Mouse (Mus musculus): ENCODE data around the gene Tmem235. TPM values are rescaled to one million over a fixed set of nuclear protein-coding genes. Genes with fewer than 3 reads are reported as not detected.
A peak's percentile ranks its signal among the peaks of the same experiment; 100 is the strongest.
"Not testable (repeated sequence)": the region's sequence is repeated elsewhere in the genome, so short reads cannot be mapped to it uniquely, and the experiment has no call there.

The Tmem235 gene
- polyA plus RNA-seq, 1 experiment from 2014 or later, result not detected

- no peak overlapping the region for H3K27ac ChIP-seq (ENCODE audit: low read depth, low read length)
- H3K4me3 ChIP-seq (ENCODE audit: low read depth, low read length), result no peak overlapping the region
- DNase-seq (ENCODE audit: low spot score, missing footprints), result no peak
- no peaks in the 10 kb centered on the region for H3K27me3 ChIP-seq (ENCODE audit: control insufficient read depth, insufficient read depth, low read length)
- no peak overlapping the region for H3K9ac ChIP-seq (ENCODE audit: low read length)
- H3K36me3 ChIP-seq (ENCODE audit: control insufficient read depth, insufficient read depth, low read length), result no peaks in the 10 kb centered on the region
- H3K4me1 ChIP-seq (ENCODE audit: control insufficient read depth, insufficient read depth, low read length), result peaks cover 13% of the 10 kb centered on the region
- ATAC-seq (ENCODE audit: low FRiP score), result no peak
- H3K9me3 ChIP-seq (ENCODE audit: control insufficient read depth, low read length), result no peaks in the 10 kb centered on the region
- WGBS, result 85% methylated on average over 2 of the region's 2 CpGs
- H3K4me2 ChIP-seq, result no peak overlapping the region
These were observed 30.8 kb upstream of the Tmem235 start for GRCm38 (mm10) chr11:117829671-117830215.

- ATAC-seq (ENCODE audit: low FRiP score), result no peak
- no peaks in the 10 kb centered on the region for H3K27me3 ChIP-seq (ENCODE audit: control insufficient read depth, insufficient read depth, low read length)
- no peaks in the 10 kb centered on the region for H3K36me3 ChIP-seq (ENCODE audit: control insufficient read depth, insufficient read depth, low read length)
- 91% methylated on average over 9 of the region's 9 CpGs for whole genome bisulfite sequencing
- no peak overlapping the region for H3K4me2 ChIP-seq
- no peaks in the 10 kb centered on the region for H3K9me3 ChIP-seq (ENCODE audit: control insufficient read depth, low read length)
- DNase-seq (ENCODE audit: low spot score, missing footprints), result no peak
- no peak overlapping the region for H3K4me3 ChIP-seq (ENCODE audit: low read depth, low read length)
- no peak overlapping the region for H3K27ac ChIP-seq (ENCODE audit: low read depth, low read length)
- peaks cover 6% of the 10 kb centered on the region for H3K4me1 ChIP-seq (ENCODE audit: control insufficient read depth, insufficient read depth, low read length)
- H3K9ac ChIP-seq (ENCODE audit: low read length), result no peak overlapping the region
These were observed 30.2 kb upstream of the Tmem235 start for GRCm38 (mm10) chr11:117830401-117830800.

DNA sequence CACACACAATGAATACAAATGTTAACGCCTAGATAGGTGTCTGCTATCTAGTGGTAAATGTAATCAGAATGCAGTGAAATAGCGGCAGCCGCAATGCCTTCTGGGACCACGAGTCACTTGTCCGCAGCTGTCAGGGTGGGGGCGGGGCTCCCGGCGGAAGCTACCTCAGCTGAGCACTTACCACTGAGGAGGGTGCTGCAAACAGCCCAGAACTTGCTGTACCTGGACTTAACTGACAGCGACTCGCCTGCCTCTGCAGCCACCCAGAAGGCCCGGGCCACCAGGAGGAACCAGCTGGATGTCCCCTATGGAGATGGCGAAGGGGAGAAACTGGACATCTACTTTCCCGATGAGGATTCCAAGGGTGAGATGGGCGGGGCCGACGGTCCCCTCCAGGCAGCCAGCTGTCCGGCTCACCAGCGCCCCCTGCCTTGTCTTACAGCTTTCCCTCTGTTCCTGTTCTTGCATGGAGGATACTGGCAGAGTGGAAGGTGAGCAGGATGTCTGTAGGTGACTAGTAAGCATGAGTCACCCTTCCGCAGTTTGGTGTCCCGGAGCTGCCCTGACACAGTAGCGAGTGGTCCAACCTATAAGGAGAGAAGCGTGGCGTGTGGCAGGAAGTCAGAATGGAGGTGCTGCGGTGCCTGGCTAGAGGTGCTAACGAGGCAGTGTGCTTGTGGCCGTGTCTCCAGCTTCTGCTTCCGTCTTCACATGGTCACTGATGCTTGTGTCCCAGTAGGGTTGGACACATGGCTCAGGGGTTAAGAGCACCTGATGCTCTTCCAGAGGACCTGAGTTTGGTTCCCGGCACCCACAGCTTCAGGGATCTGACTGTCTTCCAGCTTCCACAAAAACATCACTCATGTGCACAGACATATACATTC lies 28.2 kb upstream of the Tmem235 start:
- DNase-seq (ENCODE audit: low spot score, missing footprints) (peak; percentile 98), ATAC-seq (ENCODE audit: low FRiP score) (peak; percentile 82)
- Histone ChIP-seq H3K9me3 (ENCODE audit: control insufficient read depth, low read length) (no peaks in the 10 kb centered on the region), H3K27ac (ENCODE audit: low read depth, low read length) (no peak overlapping the region), H3K4me3 (ENCODE audit: low read depth, low read length) (peak overlapping the region; percentile 28), H3K27me3 (ENCODE audit: control insufficient read depth, insufficient read depth, low read length) (no peaks in the 10 kb centered on the region), H3K4me1 (ENCODE audit: control insufficient read depth, insufficient read depth, low read length) (no peaks in the 10 kb centered on the region), H3K9ac (ENCODE audit: low read length) (peak overlapping the region; percentile 38; the same call in 1 of the 2 replicates), H3K4me2 (peak overlapping the region; percentile 54), H3K36me3 (ENCODE audit: control insufficient read depth, insufficient read depth, low read length) (no peaks in the 10 kb centered on the region)
- 17% methylated on average over 28 of the region's 28 CpGs for WGBS

DNA sequence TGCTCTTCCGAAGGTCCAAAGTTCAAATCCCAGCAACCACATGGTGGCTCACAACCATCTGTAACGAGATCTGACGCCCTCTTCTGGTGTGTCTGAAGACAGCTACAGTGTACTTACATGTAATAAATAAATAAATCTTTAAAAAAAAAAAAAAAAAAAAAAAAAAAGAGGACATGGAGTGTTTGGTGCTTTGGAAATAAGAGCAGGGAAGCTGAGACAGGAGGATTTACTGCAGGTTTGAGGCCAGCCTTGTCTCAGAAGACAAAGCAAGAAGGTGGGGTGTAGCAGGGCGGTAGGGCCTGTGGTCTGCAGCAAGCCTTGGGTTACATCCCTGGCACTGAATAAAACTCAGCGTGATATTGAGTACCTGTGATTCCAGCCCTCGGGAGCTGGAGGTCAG lies 27.0 kb upstream of the Tmem235 start:
- WGBS, result 89% methylated on average over 4 of the region's 6 CpGs
- H3K4me3 ChIP-seq (ENCODE audit: low read depth, low read length); H3K4me2 ChIP-seq; ATAC-seq (ENCODE audit: low FRiP score); H3K27me3 ChIP-seq (ENCODE audit: control insufficient read depth, insufficient read depth, low read length); H3K36me3 ChIP-seq (ENCODE audit: control insufficient read depth, insufficient read depth, low read length); H3K9ac ChIP-seq (ENCODE audit: low read length); H3K9me3 ChIP-seq (ENCODE audit: control insufficient read depth, low read length); DNase-seq (ENCODE audit: low spot score, missing footprints); H3K4me1 ChIP-seq (ENCODE audit: control insufficient read depth, insufficient read depth, low read length); H3K27ac ChIP-seq (ENCODE audit: low read depth, low read length): not testable (repeated sequence)

DNA sequence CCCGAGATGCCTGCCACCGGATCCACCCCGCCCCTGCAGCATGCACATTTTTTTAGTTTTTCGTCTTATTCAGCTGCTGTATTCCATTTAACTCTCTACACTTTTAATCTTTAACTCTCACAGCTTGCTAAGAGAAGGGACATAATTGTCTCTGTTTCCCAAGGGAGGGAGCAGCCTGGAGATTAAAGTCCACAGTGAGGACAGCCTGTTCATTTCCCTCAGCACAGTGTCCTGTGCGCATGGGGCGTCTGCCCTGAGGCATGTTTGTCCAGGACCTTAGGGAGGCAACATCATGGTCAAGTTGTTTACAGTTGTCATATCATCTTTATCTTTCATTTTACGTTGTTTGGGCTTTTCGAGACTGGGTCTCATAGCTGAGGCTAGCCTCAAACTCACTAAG lies 26.5 kb upstream of the Tmem235 start:
- DNase-seq (ENCODE audit: low spot score, missing footprints) (no peak), ATAC-seq (ENCODE audit: low FRiP score) (no peak)
- no peak overlapping the region for H3K4me2 ChIP-seq
- no peaks in the 10 kb centered on the region for H3K9me3 ChIP-seq (ENCODE audit: control insufficient read depth, low read length)
- no peak overlapping the region for H3K27ac ChIP-seq (ENCODE audit: low read depth, low read length)
- no peaks in the 10 kb centered on the region for H3K36me3 ChIP-seq (ENCODE audit: control insufficient read depth, insufficient read depth, low read length)
- WGBS, result 91% methylated on average over 8 of the region's 8 CpGs
- H3K27me3 ChIP-seq (ENCODE audit: control insufficient read depth, insufficient read depth, low read length), result no peaks in the 10 kb centered on the region
- no peak overlapping the region for H3K4me3 ChIP-seq (ENCODE audit: low read depth, low read length)
- no peaks in the 10 kb centered on the region for H3K4me1 ChIP-seq (ENCODE audit: control insufficient read depth, insufficient read depth, low read length)
- no peak overlapping the region for H3K9ac ChIP-seq (ENCODE audit: low read length)

GRCm38 (mm10) chr11:117836306-117836705 lies 24.2 kb upstream of the Tmem235 start:
- Histone ChIP-seq H3K9me3 (ENCODE audit: control insufficient read depth, low read length) (no peaks in the 10 kb centered on the region), H3K27me3 (ENCODE audit: control insufficient read depth, insufficient read depth, low read length) (no peaks in the 10 kb centered on the region), H3K4me3 (ENCODE audit: low read depth, low read length) (no peak overlapping the region), H3K27ac (ENCODE audit: low read depth, low read length) (no peak overlapping the region), H3K9ac (ENCODE audit: low read length) (no peak overlapping the region), H3K4me2 (no peak overlapping the region; the same call in 1 of the 2 replicates), H3K4me1 (ENCODE audit: control insufficient read depth, insufficient read depth, low read length) (no peaks in the 10 kb centered on the region), H3K36me3 (ENCODE audit: control insufficient read depth, insufficient read depth, low read length) (no peaks in the 10 kb centered on the region)
- no peak for ATAC-seq (ENCODE audit: low FRiP score)
- no peak for DNase-seq (ENCODE audit: low spot score, missing footprints)
- 36% methylated on average over 13 of the region's 13 CpGs for WGBS

GRCm38 (mm10) chr11:117838572-117838971 lies 22.0 kb upstream of the Tmem235 start:
- Histone ChIP-seq H3K4me1 (ENCODE audit: control insufficient read depth, insufficient read depth, low read length) (no peaks in the 10 kb centered on the region), H3K4me3 (ENCODE audit: low read depth, low read length) (no peak overlapping the region), H3K36me3 (ENCODE audit: control insufficient read depth, insufficient read depth, low read length) (no peaks in the 10 kb centered on the region), H3K9me3 (ENCODE audit: control insufficient read depth, low read length) (no peaks in the 10 kb centered on the region), H3K27me3 (ENCODE audit: control insufficient read depth, insufficient read depth, low read length) (no peaks in the 10 kb centered on the region), H3K27ac (ENCODE audit: low read depth, low read length) (no peak overlapping the region), H3K9ac (ENCODE audit: low read length) (no peak overlapping the region), H3K4me2 (no peak overlapping the region)
- WGBS, result 73% methylated on average over 2 of the region's 2 CpGs
- no peak for DNase-seq (ENCODE audit: low spot score, missing footprints)
- no peak for ATAC-seq (ENCODE audit: low FRiP score)

DNA sequence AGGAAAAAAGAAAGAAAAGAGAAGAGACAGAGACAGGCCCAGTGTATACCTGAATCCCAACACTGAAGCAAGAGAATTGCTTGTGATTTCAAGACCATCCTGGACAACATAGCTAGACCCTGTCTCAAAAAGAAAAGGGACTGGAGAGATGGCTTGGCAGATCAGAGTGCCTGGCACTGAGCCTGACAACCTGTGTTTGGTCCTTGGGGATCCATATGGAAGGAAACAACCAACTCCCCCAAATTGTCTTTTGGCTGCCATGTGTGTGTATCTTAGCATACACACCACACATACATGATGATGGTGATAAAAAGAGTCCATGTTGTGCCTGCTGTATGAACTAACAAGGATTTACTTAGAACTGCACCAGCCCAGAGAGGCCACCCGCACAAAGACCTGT lies 21.5 kb upstream of the Tmem235 start:
- no peaks in the 10 kb centered on the region for H3K4me1 ChIP-seq (ENCODE audit: control insufficient read depth, insufficient read depth, low read length)
- no peak overlapping the region for H3K4me3 ChIP-seq (ENCODE audit: low read depth, low read length)
- H3K9ac ChIP-seq (ENCODE audit: low read length), result no peak overlapping the region
- H3K9me3 ChIP-seq (ENCODE audit: control insufficient read depth, low read length), result no peaks in the 10 kb centered on the region
- no peaks in the 10 kb centered on the region for H3K36me3 ChIP-seq (ENCODE audit: control insufficient read depth, insufficient read depth, low read length)
- H3K27me3 ChIP-seq (ENCODE audit: control insufficient read depth, insufficient read depth, low read length), result no peaks in the 10 kb centered on the region
- H3K27ac ChIP-seq (ENCODE audit: low read depth, low read length), result no peak overlapping the region
- ATAC-seq (ENCODE audit: low FRiP score), result no peak
- DNase-seq (ENCODE audit: low spot score, missing footprints), result no peak
- H3K4me2 ChIP-seq, result no peak overlapping the region
- 89% methylated on average over 1 of the region's 1 CpGs for WGBS

- Histone ChIP-seq H3K27me3 (ENCODE audit: control insufficient read depth, insufficient read depth, low read length) (no peaks in the 10 kb centered on the region), H3K36me3 (ENCODE audit: control insufficient read depth, insufficient read depth, low read length) (no peaks in the 10 kb centered on the region), H3K9ac (ENCODE audit: low read length) (no peak overlapping the region), H3K9me3 (ENCODE audit: control insufficient read depth, low read length) (no peaks in the 10 kb centered on the region), H3K27ac (ENCODE audit: low read depth, low read length) (no peak overlapping the region), H3K4me1 (ENCODE audit: control insufficient read depth, insufficient read depth, low read length) (no peaks in the 10 kb centered on the region), H3K4me2 (no peak overlapping the region), H3K4me3 (ENCODE audit: low read depth, low read length) (no peak overlapping the region)
- WGBS, result 56% methylated on average over 1 of the region's 1 CpGs
- no peak for ATAC-seq (ENCODE audit: low FRiP score)
- no peak for DNase-seq (ENCODE audit: low spot score, missing footprints)
These were observed 19.6 kb upstream of the Tmem235 start for GRCm38 (mm10) chr11:117840910-117841309.
